Mouse (Mus musculus): ENCODE measurements around the gene Cfap58. TPM values are rescaled to one million over a fixed set of nuclear protein-coding genes. Genes with fewer than 3 reads are reported as not detected.

The Cfap58 gene
- polyA plus RNA-seq, 1 experiment, result 0.05 TPM

DNA sequence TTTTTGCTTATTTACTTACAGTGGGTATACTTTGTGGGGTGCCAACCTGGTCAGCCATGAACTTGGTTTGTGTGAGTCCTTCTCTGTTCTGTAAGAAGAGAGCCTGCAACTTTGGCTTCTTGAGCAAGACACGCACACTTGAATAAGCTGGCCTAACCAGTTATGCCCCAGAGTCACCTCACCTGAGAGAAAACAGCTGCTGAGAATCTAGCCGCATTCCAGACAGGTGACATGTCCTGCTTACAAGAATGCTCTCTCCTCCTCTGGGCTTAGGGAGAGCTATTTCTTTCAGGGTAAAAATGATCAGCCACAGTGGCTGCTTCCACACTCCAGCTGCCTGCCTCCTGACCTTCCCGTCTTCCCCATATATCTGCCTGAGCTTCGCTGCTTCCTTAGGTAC lies 8.4 kb upstream of the Cfap58 start:
- Histone ChIP-seq H3K4me1 (ENCODE audit: control insufficient read depth, insufficient read depth, low read length) (peaks cover 2% of the 10 kb centered on the region; the same call in 1 of the 2 replicates), H3K4me3 (ENCODE audit: insufficient read depth, low read depth, low read length) (no peak overlapping the region), H3K36me3 (ENCODE audit: control insufficient read depth, insufficient read depth, low read length) (no peaks in the 10 kb centered on the region), H3K27ac (ENCODE audit: insufficient read depth, low read depth, low read length) (peak overlapping the region; percentile 18; the same call in 1 of the 2 replicates), H3K27me3 (replicated peaks; ENCODE audit: control insufficient read depth, insufficient read depth, low read length) (no peaks in the 10 kb centered on the region)
- DNase-seq, result no peak
- no peak for TF ChIP-seq POLR2A (IDR thresholded peaks at IDR 0.05; ENCODE audit: low read depth, low read length)
- TF ChIP-seq CTCF (conservative IDR thresholded peaks at IDR 0.05; ENCODE audit: insufficient read depth, insufficient read length, low read depth, low read length), result no peak
- 73% methylated on average over 4 of the region's 4 CpGs for WGBS

- Histone ChIP-seq H3K27me3 (replicated peaks; ENCODE audit: control insufficient read depth, insufficient read depth, low read length) (no peaks in the 10 kb centered on the region), H3K27ac (ENCODE audit: insufficient read depth, low read depth, low read length) (no peak overlapping the region), H3K36me3 (ENCODE audit: control insufficient read depth, insufficient read depth, low read length) (no peaks in the 10 kb centered on the region), H3K4me1 (ENCODE audit: control insufficient read depth, insufficient read depth, low read length) (no peaks in the 10 kb centered on the region), H3K4me3 (ENCODE audit: insufficient read depth, low read depth, low read length) (no peak overlapping the region)
- DNase-seq, result peak; percentile 65
- TF ChIP-seq POLR2A (IDR thresholded peaks at IDR 0.05; ENCODE audit: low read depth, low read length), result no peak
- peak; percentile 88 for TF ChIP-seq CTCF (conservative IDR thresholded peaks at IDR 0.05; ENCODE audit: insufficient read depth, insufficient read length, low read depth, low read length)
- 37% methylated on average over 7 of the region's 7 CpGs for WGBS
Measured at GRCm38 (mm10) chr19:47931982-47932638, 5.4 kb upstream of the Cfap58 start.

GRCm38 (mm10) chr19:47934146-47934545 lies 3.3 kb upstream of the Cfap58 start:
- H3K27ac ChIP-seq (ENCODE audit: insufficient read depth, low read depth, low read length), result peak overlapping the region; percentile 53; the same call in 1 of the 2 replicates
- no peaks in the 10 kb centered on the region for H3K4me1 ChIP-seq (ENCODE audit: control insufficient read depth, insufficient read depth, low read length)
- no peaks in the 10 kb centered on the region for H3K36me3 ChIP-seq (ENCODE audit: control insufficient read depth, insufficient read depth, low read length)
- H3K27me3 ChIP-seq (replicated peaks; ENCODE audit: control insufficient read depth, insufficient read depth, low read length), result no peaks in the 10 kb centered on the region
- no peak overlapping the region for H3K4me3 ChIP-seq (ENCODE audit: insufficient read depth, low read depth, low read length)
- DNase-seq, result no peak
- 91% methylated on average over 8 of the region's 8 CpGs for WGBS
- TF ChIP-seq POLR2A (IDR thresholded peaks at IDR 0.05; ENCODE audit: low read depth, low read length) (no peak), CTCF (conservative IDR thresholded peaks at IDR 0.05; ENCODE audit: insufficient read depth, insufficient read length, low read depth, low read length) (no peak)

GRCm38 (mm10) chr19:47934636-47935238 lies 2.7 kb upstream of the Cfap58 start:
- DNase-seq, result peak; percentile 33
- 52% methylated on average over 16 of the region's 16 CpGs for WGBS
- Histone ChIP-seq H3K4me1 (ENCODE audit: control insufficient read depth, insufficient read depth, low read length) (no peaks in the 10 kb centered on the region), H3K4me3 (ENCODE audit: insufficient read depth, low read depth, low read length) (no peak overlapping the region; the same call in 1 of the 2 replicates), H3K27ac (ENCODE audit: insufficient read depth, low read depth, low read length) (no peak overlapping the region; the same call in 1 of the 2 replicates), H3K36me3 (ENCODE audit: control insufficient read depth, insufficient read depth, low read length) (no peaks in the 10 kb centered on the region), H3K27me3 (replicated peaks; ENCODE audit: control insufficient read depth, insufficient read depth, low read length) (no peaks in the 10 kb centered on the region)
- TF ChIP-seq POLR2A (IDR thresholded peaks at IDR 0.05; ENCODE audit: low read depth, low read length), result no peak
- no peak for TF ChIP-seq CTCF (conservative IDR thresholded peaks at IDR 0.05; ENCODE audit: insufficient read depth, insufficient read length, low read depth, low read length)

- Histone ChIP-seq H3K4me1 (ENCODE audit: control insufficient read depth, insufficient read depth, low read length) (no peaks in the 10 kb centered on the region), H3K4me3 (ENCODE audit: insufficient read depth, low read depth, low read length) (no peak overlapping the region), H3K27me3 (replicated peaks; ENCODE audit: control insufficient read depth, insufficient read depth, low read length) (no peaks in the 10 kb centered on the region), H3K27ac (ENCODE audit: insufficient read depth, low read depth, low read length) (no peak overlapping the region), H3K36me3 (ENCODE audit: control insufficient read depth, insufficient read depth, low read length) (no peaks in the 10 kb centered on the region)
- TF ChIP-seq CTCF (conservative IDR thresholded peaks at IDR 0.05; ENCODE audit: insufficient read depth, insufficient read length, low read depth, low read length) (no peak), POLR2A (IDR thresholded peaks at IDR 0.05; ENCODE audit: low read depth, low read length) (no peak)
- 83% methylated on average over 6 of the region's 6 CpGs for WGBS
- no peak for DNase-seq
Measured at GRCm38 (mm10) chr19:47935530-47935929, 1.9 kb upstream of the Cfap58 start.

DNA sequence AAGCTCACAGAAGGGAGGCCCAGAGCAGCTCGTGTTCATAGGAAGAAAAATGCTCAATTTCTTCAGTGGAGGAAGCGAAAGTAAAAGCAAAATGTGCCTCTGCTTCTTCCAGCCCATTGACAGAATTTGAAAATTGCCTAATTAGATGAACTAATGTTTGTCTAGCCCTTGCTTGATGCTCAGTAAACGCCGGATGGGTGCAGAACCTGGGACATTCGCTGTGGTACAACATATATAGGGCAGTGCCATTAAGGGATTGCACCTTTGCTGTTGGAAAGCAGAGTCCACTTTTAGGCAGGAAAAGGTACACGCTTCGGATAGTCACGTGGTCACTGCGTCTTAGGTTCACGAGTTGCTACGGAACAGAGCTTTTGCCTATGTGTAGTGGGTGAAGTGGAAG lies 985 bp upstream of the Cfap58 start:
- no peaks in the 10 kb centered on the region for H3K27me3 ChIP-seq (replicated peaks; ENCODE audit: control insufficient read depth, insufficient read depth, low read length)
- no peak overlapping the region for H3K4me3 ChIP-seq (ENCODE audit: insufficient read depth, low read depth, low read length)
- WGBS, result 87% methylated on average over 11 of the region's 11 CpGs
- no peak for TF ChIP-seq CTCF (conservative IDR thresholded peaks at IDR 0.05; ENCODE audit: insufficient read depth, insufficient read length, low read depth, low read length)
- no peak for TF ChIP-seq POLR2A (IDR thresholded peaks at IDR 0.05; ENCODE audit: low read depth, low read length)
- DNase-seq, result no peak
- no peaks in the 10 kb centered on the region for H3K4me1 ChIP-seq (ENCODE audit: control insufficient read depth, insufficient read depth, low read length)
- H3K36me3 ChIP-seq (ENCODE audit: control insufficient read depth, insufficient read depth, low read length), result no peaks in the 10 kb centered on the region
- H3K27ac ChIP-seq (ENCODE audit: insufficient read depth, low read depth, low read length), result no peak overlapping the region

DNA sequence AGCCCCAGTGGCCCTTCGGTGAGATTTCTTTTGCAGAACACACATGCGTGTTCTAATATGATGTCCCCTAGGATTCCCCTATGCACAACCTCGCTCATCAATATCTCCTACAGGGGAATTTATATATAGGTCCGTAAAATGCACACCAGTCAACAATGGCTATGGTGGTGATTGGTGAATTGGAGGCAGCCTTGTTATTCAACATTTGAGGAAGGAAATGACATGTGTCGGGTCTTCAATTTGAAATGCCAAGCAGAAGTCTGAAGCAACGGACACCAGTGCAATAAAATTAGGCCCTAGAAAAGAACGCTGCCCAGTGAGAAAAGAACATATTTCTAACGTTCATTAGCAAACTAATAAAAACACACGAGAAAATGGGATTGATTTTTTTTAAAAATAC lies 537 bp upstream of the Cfap58 start:
- H3K4me3 ChIP-seq (ENCODE audit: insufficient read depth, low read depth, low read length), result no peak overlapping the region
- no peaks in the 10 kb centered on the region for H3K36me3 ChIP-seq (ENCODE audit: control insufficient read depth, insufficient read depth, low read length)
- H3K4me1 ChIP-seq (ENCODE audit: control insufficient read depth, insufficient read depth, low read length), result no peaks in the 10 kb centered on the region
- TF ChIP-seq POLR2A (IDR thresholded peaks at IDR 0.05; ENCODE audit: low read depth, low read length) (no peak), CTCF (conservative IDR thresholded peaks at IDR 0.05; ENCODE audit: insufficient read depth, insufficient read length, low read depth, low read length) (no peak)
- no peak overlapping the region for H3K27ac ChIP-seq (ENCODE audit: insufficient read depth, low read depth, low read length)
- H3K27me3 ChIP-seq (replicated peaks; ENCODE audit: control insufficient read depth, insufficient read depth, low read length), result no peaks in the 10 kb centered on the region
- DNase-seq, result no peak
- WGBS, result 72% methylated on average over 9 of the region's 9 CpGs
